Mouse (Mus musculus) spleen, adult 2 months (tissue): ENCODE measurements around the gene Ppil3.

Experiments used
- CTCF ChIP-seq: fragments of 200-500 bp; IDR thresholded peaks from 2 replicates; pipeline ENCODE4 v1.5.1; 2011; ENCODE audit warnings: mild to moderate bottlenecking, inconsistent platforms; ENCODE audit not compliant: insufficient read depth, insufficient read length, insufficient replicate concordance; ENCODE audit errors: extremely low read depth
- POLR2A ChIP-seq: fragments of 200-500 bp; IDR thresholded peaks from 2 replicates; pipeline ENCODE4 v1.6.1; 2011; ENCODE audit warnings: low read depth, low read length, inconsistent platforms

GRCm38 (mm10) chr1:58410776-58411175, 34.5 kb downstream of the Ppil3 start:
- TF ChIP-seq CTCF (no peak), POLR2A (no peak)
